Mouse (Mus musculus) limb, embryonic 15.5 days (tissue): ENCODE data around the gene Chst8. TPM values are rescaled to one million over a fixed set of nuclear protein-coding genes. Genes with fewer than 3 reads are reported as not detected.

Experiments
- ATAC-seq: fragments of 200-750 bp; cut with Nextera tagmentation; 2 replicates; pipeline ENCODE4 v1.8.0; 2017; ENCODE audit warnings: low read depth, moderate TSS enrichment; ENCODE audit not compliant: insufficient number of reproducible peaks, low FRiP score, low TSS enrichment
- H3K27ac ChIP-seq: fragments of 300-500 bp; sonication (generic); 2 replicates; pipeline ENCODE4 v1.5.1; 2015; ENCODE audit warnings: moderate library complexity, mild to moderate bottlenecking, inconsistent platforms
- H3K27me3 ChIP-seq: fragments of 300-500 bp; sonication (generic); 2 replicates; pipeline ENCODE4 v1.6.1; 2015; ENCODE audit warnings: inconsistent platforms
- H3K36me3 ChIP-seq: fragments of 300-500 bp; sonication (generic); 2 replicates; pipeline ENCODE4 v1.6.1; 2015; ENCODE audit warnings: inconsistent platforms
- H3K4me1 ChIP-seq: fragments of 300-500 bp; sonication (generic); 2 replicates; pipeline ENCODE4 v1.6.1; 2015; ENCODE audit warnings: inconsistent platforms
- H3K4me2 ChIP-seq: fragments of 300-500 bp; sonication (generic); 2 replicates; pipeline ENCODE4 v1.6.1; 2015; ENCODE audit warnings: mild to moderate bottlenecking, inconsistent platforms
- H3K4me3 ChIP-seq: fragments of 300-500 bp; sonication (generic); 2 replicates; pipeline ENCODE4 v1.5.1; 2015; ENCODE audit warnings: mild to moderate bottlenecking, inconsistent platforms
- H3K9ac ChIP-seq: fragments of 300-500 bp; sonication (generic); 2 replicates; pipeline ENCODE4 v1.6.1; 2015; ENCODE audit warnings: inconsistent platforms
- H3K9me3 ChIP-seq: fragments of 300-500 bp; sonication (generic); 2 replicates; pipeline ENCODE4 v1.6.1; 2016; ENCODE audit warnings: inconsistent platforms
- WGBS: fragments of 180-500 bp; shearing (Covaris S2); methylation state at CpG from one replicate; pipeline ENCODE4 v1.1.7; 2015; 5-methylcytosine and 5-hydroxymethylcytosine counted together
- polyA plus RNA-seq: library from polyadenylated mRNA; unstranded; fragments of >200 nt; fragmentation: Nextera tagmentation; extraction: Ambion mirVana; gene quantifications from 2 replicates; pipeline ENCODE4 v1.2.1, GENCODE M21; 2015

Chst8 gene
- polyA plus RNA-seq, 1 experiment from 2014 or later = 1.2 TPM

- 88% methylated on average over 11 of the region's 11 CpGs for WGBS
- H3K36me3 ChIP-seq = peaks cover 53% of the 10 kb centered on the region
Measured at GRCm38 (mm10) chr7:34639798-34640197, 172.7 kb downstream of the Chst8 start.

GRCm38 (mm10) chr7:34636661-34637060, 175.8 kb downstream of the Chst8 start:
- Histone ChIP-seq H3K4me3 (no peak overlapping the region), H3K9me3 (no peaks in the 10 kb centered on the region), H3K9ac (no peak overlapping the region), H3K36me3 (peaks cover 30% of the 10 kb centered on the region), H3K4me1 (no peaks in the 10 kb centered on the region), H3K27me3 (no peaks in the 10 kb centered on the region), H3K27ac (no peak overlapping the region), H3K4me2 (no peak overlapping the region)
- 71% methylated on average over 4 of the region's 4 CpGs for WGBS
- ATAC-seq = no peak

More at GRCm38 (mm10) chr7:34639798-34640197, 172.7 kb downstream of the Chst8 start:
- Histone ChIP-seq H3K9me3 (no peaks in the 10 kb centered on the region), H3K4me1 (peaks cover 14% of the 10 kb centered on the region), H3K27ac (no peak overlapping the region), H3K4me2 (no peak overlapping the region), H3K9ac (no peak overlapping the region), H3K4me3 (no peak overlapping the region), H3K27me3 (no peaks in the 10 kb centered on the region)
- ATAC-seq = no peak

- no peak overlapping the region for H3K4me3 ChIP-seq
- 83% methylated on average over 10 of the region's 10 CpGs for WGBS
- H3K9me3 ChIP-seq = no peaks in the 10 kb centered on the region
- H3K4me1 ChIP-seq = peaks cover 18% of the 10 kb centered on the region
- no peak for ATAC-seq
- no peak overlapping the region for H3K27ac ChIP-seq
- no peak overlapping the region for H3K4me2 ChIP-seq
- H3K36me3 ChIP-seq = no peaks in the 10 kb centered on the region
- no peaks in the 10 kb centered on the region for H3K27me3 ChIP-seq
- H3K9ac ChIP-seq = no peak overlapping the region
Measured at GRCm38 (mm10) chr7:34632966-34633742, 179.4 kb downstream of the Chst8 start.

- Histone ChIP-seq H3K27ac (peak overlapping the region; percentile 88), H3K27me3 (no peaks in the 10 kb centered on the region), H3K4me1 (peaks cover 18% of the 10 kb centered on the region), H3K4me3 (peak overlapping the region; percentile 40), H3K36me3 (no peaks in the 10 kb centered on the region), H3K9ac (peak overlapping the region; percentile 35; the same call in 1 of the 2 replicates), H3K9me3 (no peaks in the 10 kb centered on the region), H3K4me2 (peak overlapping the region; percentile 65)
- 1% methylated on average over 34 of the region's 34 CpGs for WGBS
- peak; percentile 75 for ATAC-seq
Measured at GRCm38 (mm10) chr7:34630211-34631085, 182.1 kb downstream of the Chst8 start.

GRCm38 (mm10) chr7:34629702-34630210, 182.8 kb downstream of the Chst8 start:
- no peak for ATAC-seq
- Histone ChIP-seq H3K9me3 (no peaks in the 10 kb centered on the region), H3K9ac (no peak overlapping the region), H3K4me2 (peak overlapping the region; percentile 65), H3K4me1 (peaks cover 18% of the 10 kb centered on the region), H3K27me3 (no peaks in the 10 kb centered on the region), H3K36me3 (no peaks in the 10 kb centered on the region), H3K4me3 (peak overlapping the region; percentile 40), H3K27ac (peak overlapping the region; percentile 88)
- WGBS = 36% methylated on average over 8 of the region's 8 CpGs

Other genes with a start within 250 kb of the Chst8 start
- gene Kctd15, start 156.0 kb downstream of the Chst8 start, polyA plus RNA-seq = 29.4 and 32.6 TPM in 2 replicates
- 77.8 and 83.7 TPM in 2 replicates for gene Pepd, start 99.7 kb upstream of the Chst8 start, polyA plus RNA-seq
- gene Cebpg, start 243.9 kb upstream of the Chst8 start, polyA plus RNA-seq = 36.6 and 43.0 TPM in 2 replicates